Mouse (Mus musculus): Measurements from ENCODE around the gene Shank2.

- no peak for TF ChIP-seq POLR2A (IDR thresholded peaks at IDR 0.05; ENCODE audit: insufficient read depth, low read depth, low read length)
- TF ChIP-seq CTCF (IDR thresholded peaks at IDR 0.05), result no peak
These were observed 406.8 kb downstream of the Shank2 start for GRCm38 (mm10) chr7:144408464-144409000.

Data from heart, adult 2 months (tissue).